Comparison of ENCODE assay signal across 8 mouse cellular contexts in genomic region chr14:52295558-52296264, GRCm38 (mm10). TPM values are rescaled to one million over a fixed set of nuclear protein-coding genes. Genes with fewer than 3 reads are reported as not detected.
DNase-seq lines count a peak whose midpoint lies in the region; ATAC-seq and TF ChIP-seq lines count a peak whose summit lies in the region.

No protein-coding gene starts in this region.

- intact Hi-C loops in gastrocnemius, postnatal 36 days (cut with DNase I): loop anchor here (5.0 kb wide), 1 partner anchor 42 kb away; no protein-coding TSS in a partner anchor

- peak; percentile 86 for TF ChIP-seq CTCF in layer of hippocampus, adult 2 months (conservative IDR thresholded peaks at IDR 0.05)
- peak; percentile 72 for TF ChIP-seq CTCF in hindbrain, postnatal 0 days (IDR thresholded peaks at IDR 0.05; ENCODE audit: low read depth)

- 61% methylated on average over 6 of the region's 6 CpGs for WGBS in hindbrain, postnatal 0 days
- WGBS in neural tube, embryonic 15.5 days: 54% methylated on average over 6 of the region's 6 CpGs

- ATAC-seq in hindbrain, postnatal 0 days: peak; percentile 61
- peak; percentile 47 for ATAC-seq in neural tube, embryonic 15.5 days (ENCODE audit: low FRiP score)

- H3K4me3 ChIP-seq in layer of hippocampus, adult 2 months: no peak overlapping the region
- H3K4me3 ChIP-seq in hindbrain, postnatal 0 days (ENCODE audit: low read length): no peak overlapping the region
- no peak overlapping the region for H3K4me3 ChIP-seq in neural tube, embryonic 15.5 days (replicated peaks)

- H3K4me1 ChIP-seq in hindbrain, postnatal 0 days (ENCODE audit: insufficient read depth, low read length): no peaks in the 10 kb centered on the region
- H3K4me1 ChIP-seq in neural tube, embryonic 15.5 days: no peaks in the 10 kb centered on the region

- H3K36me3 ChIP-seq in hindbrain, postnatal 0 days (ENCODE audit: insufficient read depth, low read length): peaks cover 48% of the 10 kb centered on the region
- H3K36me3 ChIP-seq in neural tube, embryonic 15.5 days: peaks cover 82% of the 10 kb centered on the region

- H3K9ac ChIP-seq in hindbrain, postnatal 0 days (replicated peaks; ENCODE audit: low read length): no peak overlapping the region
- H3K9ac ChIP-seq in neural tube, embryonic 15.5 days (replicated peaks): no peak overlapping the region

- DNase-seq in layer of hippocampus, adult 2 months (ENCODE audit: low spot score in 2 of 2): no peak
- no peak for DNase-seq in layer of hippocampus, postnatal 14 days (ENCODE audit: low spot score in 2 of 2)
- DNase-seq in R1 (ENCODE audit: low read depth, low spot score): peak; percentile 37
- peak; percentile 81 for DNase-seq in hindbrain, postnatal 0 days (ENCODE audit: low spot score)
- no peak for DNase-seq in spleen, postnatal 4 days (ENCODE audit: low spot score in 2 of 2)
- no peak for DNase-seq in gastrocnemius, postnatal 36 days
- no peak for DNase-seq in lung, postnatal 36 days

- no peak overlapping the region for H3K27ac ChIP-seq in layer of hippocampus, adult 2 months
- H3K27ac ChIP-seq in hindbrain, postnatal 0 days: no peak overlapping the region
- no peak overlapping the region for H3K27ac ChIP-seq in neural tube, embryonic 15.5 days (replicated peaks)

- H3K4me2 ChIP-seq in hindbrain, postnatal 0 days (ENCODE audit: low read depth, low read length): no peak overlapping the region
- H3K4me2 ChIP-seq in neural tube, embryonic 15.5 days: no peak overlapping the region

- no peaks in the 10 kb centered on the region for H3K27me3 ChIP-seq in hindbrain, postnatal 0 days (ENCODE audit: insufficient read depth, low read length)
- no peaks in the 10 kb centered on the region for H3K27me3 ChIP-seq in neural tube, embryonic 15.5 days (replicated peaks)

- H3K9me3 ChIP-seq in hindbrain, postnatal 0 days (ENCODE audit: low read length): no peaks in the 10 kb centered on the region
- H3K9me3 ChIP-seq in neural tube, embryonic 15.5 days (replicated peaks): no peaks in the 10 kb centered on the region

RNA-seq across cellular contexts. Expression of gene Mettl3, which starts 9.2 kb away (rescaled TPM):
- total RNA-seq in layer of hippocampus, adult 2 months (2021): 10 to 100 TPM; 43.7 to 47.9 TPM
- 10 to 100 TPM; 33.4 to 36.4 TPM for total RNA-seq in layer of hippocampus, postnatal 14 days (2021)
- total RNA-seq in hindbrain, postnatal 0 days (2014; rRNA removed): 19.9 and 22.5 TPM in 2 replicates
- polyA plus RNA-seq in hindbrain, postnatal 0 days (2015; fragmentation: Nextera tagmentation; extraction: Ambion mirVana): 23.2 and 23.6 TPM in 2 replicates
- 44.9 and 47.9 TPM in 2 replicates for polyA plus RNA-seq in neural tube, embryonic 15.5 days (2015; fragmentation: Nextera tagmentation; extraction: Ambion mirVana)
- total RNA-seq in gastrocnemius, postnatal 36 days (2021): 10 to 100 TPM; 11.4 to 14.2 TPM

RNA-seq across cellular contexts. Expression of gene Rab2b, which starts 16.4 kb away (rescaled TPM):
- 10 to 100 TPM; 35.4 to 36.2 TPM for total RNA-seq in layer of hippocampus, adult 2 months (2021)
- 10 to 100 TPM; 34.6 to 38.0 TPM for total RNA-seq in layer of hippocampus, postnatal 14 days (2021)
- 43.9 and 45.5 TPM in 2 replicates for total RNA-seq in hindbrain, postnatal 0 days (2014; rRNA removed)
- polyA plus RNA-seq in hindbrain, postnatal 0 days (2015; fragmentation: Nextera tagmentation; extraction: Ambion mirVana): 38.8 and 48.5 TPM in 2 replicates
- 47.5 and 50.0 TPM in 2 replicates for polyA plus RNA-seq in neural tube, embryonic 15.5 days (2015; fragmentation: Nextera tagmentation; extraction: Ambion mirVana)
- total RNA-seq in gastrocnemius, postnatal 36 days (2021): 1 to 10 TPM; 2.0 to 3.0 TPM

RNA-seq across cellular contexts. Expression of gene Tox4, which starts 16.8 kb away (rescaled TPM):
- total RNA-seq in layer of hippocampus, adult 2 months (2021): 10 to 100 TPM; 63.9 to 66.0 TPM
- 10 to 100 TPM; 56.1 to 63.3 TPM for total RNA-seq in layer of hippocampus, postnatal 14 days (2021)
- 61.0 and 62.1 TPM in 2 replicates for total RNA-seq in hindbrain, postnatal 0 days (2014; rRNA removed)
- polyA plus RNA-seq in hindbrain, postnatal 0 days (2015; fragmentation: Nextera tagmentation; extraction: Ambion mirVana): 41.9 and 45.6 TPM in 2 replicates
- polyA plus RNA-seq in neural tube, embryonic 15.5 days (2015; fragmentation: Nextera tagmentation; extraction: Ambion mirVana): 51.0 and 52.5 TPM in 2 replicates
- 10 to 100 TPM; 43.5 to 46.1 TPM for total RNA-seq in gastrocnemius, postnatal 36 days (2021)

RNA-seq across cellular contexts. Expression of gene Sall2, which starts 32.9 kb away (rescaled TPM):
- total RNA-seq in layer of hippocampus, adult 2 months (2021): 10 to 100 TPM; 44.5 to 45.3 TPM
- total RNA-seq in layer of hippocampus, postnatal 14 days (2021): 10 to 100 TPM; 40.8 to 43.0 TPM
- 96.4 and 105 TPM in 2 replicates for total RNA-seq in hindbrain, postnatal 0 days (2014; rRNA removed)
- polyA plus RNA-seq in hindbrain, postnatal 0 days (2015; fragmentation: Nextera tagmentation; extraction: Ambion mirVana): 30.4 and 31.3 TPM in 2 replicates
- polyA plus RNA-seq in neural tube, embryonic 15.5 days (2015; fragmentation: Nextera tagmentation; extraction: Ambion mirVana): 40.0 and 41.6 TPM in 2 replicates
- under 1 TPM; 0.56 to 0.79 TPM for total RNA-seq in gastrocnemius, postnatal 36 days (2021)

RNA-seq across cellular contexts. Expression of gene Chd8, which starts 38.1 kb away (rescaled TPM):
- 100 to 1,000 TPM; 126 to 138 TPM for total RNA-seq in layer of hippocampus, adult 2 months (2021)
- total RNA-seq in layer of hippocampus, postnatal 14 days (2021): 100 to 1,000 TPM; 110 to 124 TPM
- 71.2 and 83.0 TPM in 2 replicates for total RNA-seq in hindbrain, postnatal 0 days (2014; rRNA removed)
- 32.6 and 32.9 TPM in 2 replicates for polyA plus RNA-seq in hindbrain, postnatal 0 days (2015; fragmentation: Nextera tagmentation; extraction: Ambion mirVana)
- polyA plus RNA-seq in neural tube, embryonic 15.5 days (2015; fragmentation: Nextera tagmentation; extraction: Ambion mirVana): 30.0 and 30.5 TPM in 2 replicates
- 10 to 100 TPM; 26.6 to 30.8 TPM for total RNA-seq in gastrocnemius, postnatal 36 days (2021)

Comparison
In these comparisons a context has a peak if more than half of its experiments do, and no peak if none do; other contexts are left out.
1. DNase-seq: peak in R1 (single experiment) and hindbrain, postnatal 0 days (single experiment); none in layer of hippocampus, adult 2 months (0 of 2), layer of hippocampus, postnatal 14 days (0 of 2), spleen, postnatal 4 days (0 of 2), gastrocnemius, postnatal 36 days (0 of 2) and lung, postnatal 36 days (single experiment).
2. RNA of gene Rab2b, which starts 16.4 kb away (total RNA-seq): 43.9 to 45.5 TPM in hindbrain, postnatal 0 days, 34.6 to 38.0 TPM in layer of hippocampus, postnatal 14 days and 35.4 to 36.2 TPM in layer of hippocampus, adult 2 months; 2.0 to 3.0 TPM in gastrocnemius, postnatal 36 days; every median in the first group is over 4 times any median in the second.